Mouse (Mus musculus) heart, embryonic 12.5 days (tissue): Measurements from ENCODE around the gene Gng12. TPM values are rescaled to one million over a fixed set of nuclear protein-coding genes. Genes with fewer than 3 reads are reported as not detected.
A peak's percentile ranks its signal among the peaks of the same experiment; 100 is the strongest.

Experiments used
- ATAC-seq: fragments of 200-750 bp; cut with Nextera tagmentation; 2 replicates; pipeline ENCODE4 v1.8.0; 2017; ENCODE audit warnings: moderate TSS enrichment, moderate library complexity; ENCODE audit not compliant: insufficient number of reproducible peaks, low FRiP score
- H3K27ac ChIP-seq: fragments of 300-500 bp; sonication (generic); 2 replicates; pipeline ENCODE4 v1.5.1; 2016; ENCODE audit warnings: mild to moderate bottlenecking, moderate library complexity; ENCODE audit not compliant: poor library complexity, severe bottlenecking
- H3K27me3 ChIP-seq: fragments of 300-500 bp; sonication (generic); replicated peaks from 2 replicates; pipeline ENCODE4 v1.6.1; 2016; ENCODE audit warnings: mild to moderate bottlenecking, moderate library complexity
- H3K36me3 ChIP-seq: fragments of 300-500 bp; sonication (generic); 2 replicates; pipeline ENCODE4 v1.6.1; 2016; ENCODE audit warnings: mild to moderate bottlenecking, moderate library complexity
- H3K4me1 ChIP-seq: fragments of 300-500 bp; sonication (generic); replicated peaks from 2 replicates; pipeline ENCODE4 v1.6.1; 2016; ENCODE audit warnings: mild to moderate bottlenecking
- H3K4me2 ChIP-seq: fragments of 300-500 bp; sonication (generic); 2 replicates; pipeline ENCODE4 v1.6.1; 2016; ENCODE audit warnings: mild to moderate bottlenecking, moderate library complexity
- H3K4me3 ChIP-seq: fragments of 300-500 bp; sonication (generic); 2 replicates; pipeline ENCODE4 v1.5.1; 2016; ENCODE audit warnings: mild to moderate bottlenecking
- H3K9ac ChIP-seq: fragments of 300-500 bp; sonication (generic); 2 replicates; pipeline ENCODE4 v1.6.1; 2016; ENCODE audit warnings: mild to moderate bottlenecking, moderate library complexity
- H3K9me3 ChIP-seq: fragments of 300-500 bp; sonication (generic); replicated peaks from 2 replicates; pipeline ENCODE4 v1.6.1; 2016; ENCODE audit warnings: mild to moderate bottlenecking, moderate library complexity
- WGBS: fragments of 180-500 bp; shearing (Covaris S2); methylation state at CpG from one replicate; pipeline ENCODE4 v1.1.7; 2016; 5-methylcytosine and 5-hydroxymethylcytosine counted together
- polyA plus RNA-seq: library from polyadenylated mRNA; unstranded; fragments of >200 nt; fragmentation: Nextera tagmentation; extraction: Ambion mirVana; gene quantifications from 2 replicates; pipeline ENCODE4 v1.2.1, GENCODE M21; 2016

The Gng12 gene
- polyA plus RNA-seq, 1 experiment from 2014 or later = 73.7 TPM

- Histone ChIP-seq H3K4me2 (no peak overlapping the region), H3K27me3 (no peaks in the 10 kb centered on the region), H3K9me3 (no peaks in the 10 kb centered on the region), H3K9ac (no peak overlapping the region), H3K36me3 (no peaks in the 10 kb centered on the region), H3K27ac (no peak overlapping the region), H3K4me3 (no peak overlapping the region), H3K4me1 (peaks cover 14% of the 10 kb centered on the region)
- 90% methylated on average over 3 of the region's 3 CpGs for WGBS
- no peak for ATAC-seq
Measured at GRCm38 (mm10) chr6:66981366-66981765, 85.2 kb downstream of the Gng12 start.

GRCm38 (mm10) chr6:66981864-66982263 lies 85.7 kb downstream of the Gng12 start:
- H3K4me3 ChIP-seq = no peak overlapping the region
- no peak for ATAC-seq

GRCm38 (mm10) chr6:66984079-66984478 lies 87.9 kb downstream of the Gng12 start:
- Histone ChIP-seq H3K27ac (no peak overlapping the region), H3K9me3 (no peaks in the 10 kb centered on the region), H3K9ac (no peak overlapping the region), H3K4me3 (no peak overlapping the region), H3K4me1 (peaks cover 10% of the 10 kb centered on the region), H3K27me3 (no peaks in the 10 kb centered on the region), H3K36me3 (no peaks in the 10 kb centered on the region), H3K4me2 (no peak overlapping the region)
- WGBS = 79% methylated on average over 5 of the region's 5 CpGs
- no peak for ATAC-seq

More at GRCm38 (mm10) chr6:66981864-66982263, 85.7 kb downstream of the Gng12 start:
- WGBS = 79% methylated on average over 1 of the region's 1 CpGs
- Histone ChIP-seq H3K9me3 (no peaks in the 10 kb centered on the region), H3K27me3 (no peaks in the 10 kb centered on the region), H3K4me2 (no peak overlapping the region), H3K4me1 (peaks cover 14% of the 10 kb centered on the region), H3K27ac (no peak overlapping the region), H3K9ac (no peak overlapping the region), H3K36me3 (no peaks in the 10 kb centered on the region)

GRCm38 (mm10) chr6:66984672-66985071 lies 88.5 kb downstream of the Gng12 start:
- Histone ChIP-seq H3K9me3 (no peaks in the 10 kb centered on the region), H3K36me3 (no peaks in the 10 kb centered on the region), H3K4me2 (no peak overlapping the region), H3K4me1 (peaks cover 9% of the 10 kb centered on the region), H3K27me3 (no peaks in the 10 kb centered on the region), H3K9ac (no peak overlapping the region), H3K27ac (no peak overlapping the region), H3K4me3 (no peak overlapping the region)
- ATAC-seq = no peak
- WGBS = 81% methylated on average over 3 of the region's 3 CpGs

GRCm38 (mm10) chr6:66985500-66985899 lies 89.3 kb downstream of the Gng12 start:
- ATAC-seq = no peak
- Histone ChIP-seq H3K36me3 (no peaks in the 10 kb centered on the region), H3K27ac (no peak overlapping the region), H3K4me3 (no peak overlapping the region), H3K9ac (no peak overlapping the region), H3K9me3 (no peaks in the 10 kb centered on the region), H3K4me1 (peaks cover 9% of the 10 kb centered on the region), H3K4me2 (no peak overlapping the region), H3K27me3 (no peaks in the 10 kb centered on the region)
- WGBS = 67% methylated on average over 7 of the region's 7 CpGs

GRCm38 (mm10) chr6:66986063-66986462 lies 89.9 kb downstream of the Gng12 start:
- no peak overlapping the region for H3K4me2 ChIP-seq
- no peak overlapping the region for H3K9ac ChIP-seq
- H3K27ac ChIP-seq = no peak overlapping the region
- H3K27me3 ChIP-seq = no peaks in the 10 kb centered on the region
- ATAC-seq = no peak
- no peaks in the 10 kb centered on the region for H3K36me3 ChIP-seq
- no peak overlapping the region for H3K4me3 ChIP-seq
- no peaks in the 10 kb centered on the region for H3K9me3 ChIP-seq
- peaks cover 9% of the 10 kb centered on the region for H3K4me1 ChIP-seq
- 85% methylated on average over 12 of the region's 12 CpGs for WGBS

- Histone ChIP-seq H3K4me2 (no peak overlapping the region), H3K9ac (no peak overlapping the region), H3K9me3 (no peaks in the 10 kb centered on the region), H3K36me3 (no peaks in the 10 kb centered on the region), H3K4me1 (peaks cover 18% of the 10 kb centered on the region), H3K27me3 (no peaks in the 10 kb centered on the region), H3K4me3 (no peak overlapping the region), H3K27ac (no peak overlapping the region)
- 61% methylated on average over 3 of the region's 3 CpGs for WGBS
- peak; percentile 93 for ATAC-seq
Measured at GRCm38 (mm10) chr6:66987643-66988042, 91.4 kb downstream of the Gng12 start.

- H3K9ac ChIP-seq = no peak overlapping the region
- no peaks in the 10 kb centered on the region for H3K36me3 ChIP-seq
- H3K27ac ChIP-seq = no peak overlapping the region
- no peak for ATAC-seq
- H3K9me3 ChIP-seq = no peaks in the 10 kb centered on the region
- no peaks in the 10 kb centered on the region for H3K27me3 ChIP-seq
- 94% methylated on average over 9 of the region's 9 CpGs for WGBS
- H3K4me1 ChIP-seq = peaks cover 23% of the 10 kb centered on the region
- H3K4me3 ChIP-seq = no peak overlapping the region
- H3K4me2 ChIP-seq = no peak overlapping the region
Measured at GRCm38 (mm10) chr6:66988363-66988762, 92.2 kb downstream of the Gng12 start.

- Histone ChIP-seq H3K9ac (no peak overlapping the region), H3K36me3 (no peaks in the 10 kb centered on the region), H3K27me3 (no peaks in the 10 kb centered on the region), H3K4me1 (peaks cover 23% of the 10 kb centered on the region), H3K9me3 (no peaks in the 10 kb centered on the region), H3K4me2 (no peak overlapping the region), H3K27ac (no peak overlapping the region), H3K4me3 (no peak overlapping the region)
- no peak for ATAC-seq
- 84% methylated on average over 6 of the region's 6 CpGs for WGBS
Measured at GRCm38 (mm10) chr6:66989037-66989436, 92.8 kb downstream of the Gng12 start.

- no peaks in the 10 kb centered on the region for H3K27me3 ChIP-seq
- no peak overlapping the region for H3K4me2 ChIP-seq
- no peak overlapping the region for H3K4me3 ChIP-seq
- H3K9me3 ChIP-seq = no peaks in the 10 kb centered on the region
- H3K4me1 ChIP-seq = peaks cover 23% of the 10 kb centered on the region
- H3K36me3 ChIP-seq = no peaks in the 10 kb centered on the region
- no peak overlapping the region for H3K27ac ChIP-seq
- H3K9ac ChIP-seq = no peak overlapping the region
- WGBS = 62% methylated on average over 3 of the region's 3 CpGs
- ATAC-seq = no peak
Measured at GRCm38 (mm10) chr6:66989518-66989917, 93.3 kb downstream of the Gng12 start.

GRCm38 (mm10) chr6:66992232-66992631 lies 96.0 kb downstream of the Gng12 start:
- WGBS = 44% methylated on average over 9 of the region's 9 CpGs
- Histone ChIP-seq H3K4me1 (peaks cover 15% of the 10 kb centered on the region), H3K9ac (no peak overlapping the region), H3K36me3 (no peaks in the 10 kb centered on the region), H3K4me2 (no peak overlapping the region), H3K4me3 (no peak overlapping the region), H3K27me3 (no peaks in the 10 kb centered on the region), H3K9me3 (no peaks in the 10 kb centered on the region), H3K27ac (no peak overlapping the region)
- ATAC-seq = no peak

- Histone ChIP-seq H3K4me2 (no peak overlapping the region), H3K4me3 (no peak overlapping the region), H3K9me3 (no peaks in the 10 kb centered on the region), H3K4me1 (peaks cover 15% of the 10 kb centered on the region), H3K36me3 (no peaks in the 10 kb centered on the region), H3K27me3 (no peaks in the 10 kb centered on the region), H3K27ac (no peak overlapping the region), H3K9ac (no peak overlapping the region)
- ATAC-seq = no peak
- 63% methylated on average over 8 of the region's 8 CpGs for WGBS
Measured at GRCm38 (mm10) chr6:66992786-66993185, 96.6 kb downstream of the Gng12 start.
